Mouse (Mus musculus): ENCODE measurements at regions not wholly inside any gene's neighbourhood (a gene's known extent, or its start where the extent isn't known, plus 50 kb on each side); places are given as distances from the start of the nearest gene placed in this dataset.

- no peaks in the 10 kb centered on the region for H3K27me3 ChIP-seq (ENCODE audit: control insufficient read depth, insufficient read depth, low read length)
- no peak overlapping the region for H3K9ac ChIP-seq (ENCODE audit: low read length)
- no peaks in the 10 kb centered on the region for H3K9me3 ChIP-seq (replicated peaks; ENCODE audit: control insufficient read depth, low read length)
- 66% methylated on average over 11 of the region's 11 CpGs for WGBS
- no peak for ATAC-seq (replicated peaks; ENCODE audit: extremely low read depth, insufficient read depth, low FRiP score)
- H3K4me3 ChIP-seq (ENCODE audit: low read length), result no peak overlapping the region
- no peak overlapping the region for H3K27ac ChIP-seq (ENCODE audit: low read length)
- H3K36me3 ChIP-seq (ENCODE audit: control insufficient read depth, insufficient read depth), result no peaks in the 10 kb centered on the region
- H3K4me1 ChIP-seq (ENCODE audit: control insufficient read depth, insufficient read depth, low read length), result peaks cover 4% of the 10 kb centered on the region; the same call in 1 of the 2 replicates
- H3K4me2 ChIP-seq (ENCODE audit: low read depth, low read length), result no peak overlapping the region
Measured at GRCm38 (mm10) chr10:17038259-17039043, 684.6 kb upstream of the Cited2 start.

GRCm38 (mm10) chr10:17042090-17042489 is 680.9 kb upstream of the Cited2 start:
- WGBS, result 83% methylated on average over 1 of the region's 1 CpGs

GRCm38 (mm10) chr10:17042973-17043372 is 680.0 kb upstream of the Cited2 start:
- H3K27me3 ChIP-seq (ENCODE audit: control insufficient read depth, insufficient read depth, low read length), result no peaks in the 10 kb centered on the region
- ATAC-seq (replicated peaks; ENCODE audit: extremely low read depth, insufficient read depth, low FRiP score), result no peak
- no peak overlapping the region for H3K9ac ChIP-seq (ENCODE audit: low read length)
- H3K4me2 ChIP-seq (ENCODE audit: low read depth, low read length), result no peak overlapping the region
- H3K27ac ChIP-seq (ENCODE audit: low read length), result no peak overlapping the region
- H3K9me3 ChIP-seq (replicated peaks; ENCODE audit: control insufficient read depth, low read length), result no peaks in the 10 kb centered on the region
- 62% methylated on average over 3 of the region's 3 CpGs for WGBS
- H3K36me3 ChIP-seq (ENCODE audit: control insufficient read depth, insufficient read depth), result no peaks in the 10 kb centered on the region
- no peak overlapping the region for H3K4me3 ChIP-seq (ENCODE audit: low read length)
- no peaks in the 10 kb centered on the region for H3K4me1 ChIP-seq (ENCODE audit: control insufficient read depth, insufficient read depth, low read length)

More at GRCm38 (mm10) chr10:17042090-17042489, 680.9 kb upstream of the Cited2 start:
- no peak overlapping the region for H3K4me3 ChIP-seq (ENCODE audit: low read length)
- no peak overlapping the region for H3K4me2 ChIP-seq (ENCODE audit: low read depth, low read length)
- no peaks in the 10 kb centered on the region for H3K27me3 ChIP-seq (ENCODE audit: control insufficient read depth, insufficient read depth, low read length)
- H3K9me3 ChIP-seq (replicated peaks; ENCODE audit: control insufficient read depth, low read length), result no peaks in the 10 kb centered on the region
- no peak overlapping the region for H3K27ac ChIP-seq (ENCODE audit: low read length)
- H3K9ac ChIP-seq (ENCODE audit: low read length), result no peak overlapping the region
- no peaks in the 10 kb centered on the region for H3K4me1 ChIP-seq (ENCODE audit: control insufficient read depth, insufficient read depth, low read length)
- no peaks in the 10 kb centered on the region for H3K36me3 ChIP-seq (ENCODE audit: control insufficient read depth, insufficient read depth)
- ATAC-seq (replicated peaks; ENCODE audit: extremely low read depth, insufficient read depth, low FRiP score), result no peak

- no peak for ATAC-seq (replicated peaks; ENCODE audit: extremely low read depth, insufficient read depth, low FRiP score)
- no peaks in the 10 kb centered on the region for H3K27me3 ChIP-seq (ENCODE audit: control insufficient read depth, insufficient read depth, low read length)
- H3K4me1 ChIP-seq (ENCODE audit: control insufficient read depth, insufficient read depth, low read length), result no peaks in the 10 kb centered on the region
- H3K9me3 ChIP-seq (replicated peaks; ENCODE audit: control insufficient read depth, low read length), result no peaks in the 10 kb centered on the region
- no peak overlapping the region for H3K4me2 ChIP-seq (ENCODE audit: low read depth, low read length)
- WGBS, result 80% methylated on average over 5 of the region's 5 CpGs
- no peak overlapping the region for H3K9ac ChIP-seq (ENCODE audit: low read length)
- H3K4me3 ChIP-seq (ENCODE audit: low read length), result no peak overlapping the region
- H3K27ac ChIP-seq (ENCODE audit: low read length), result no peak overlapping the region
- H3K36me3 ChIP-seq (ENCODE audit: control insufficient read depth, insufficient read depth), result no peaks in the 10 kb centered on the region
Measured at GRCm38 (mm10) chr10:17046765-17047164, 676.3 kb upstream of the Cited2 start.

- no peak overlapping the region for H3K4me3 ChIP-seq (ENCODE audit: low read length)
- no peak for ATAC-seq (replicated peaks; ENCODE audit: extremely low read depth, insufficient read depth, low FRiP score)
- no peaks in the 10 kb centered on the region for H3K27me3 ChIP-seq (ENCODE audit: control insufficient read depth, insufficient read depth, low read length)
- H3K36me3 ChIP-seq (ENCODE audit: control insufficient read depth, insufficient read depth), result no peaks in the 10 kb centered on the region
- peaks cover 9% of the 10 kb centered on the region for H3K4me1 ChIP-seq (ENCODE audit: control insufficient read depth, insufficient read depth, low read length)
- H3K9ac ChIP-seq (ENCODE audit: low read length), result no peak overlapping the region
- H3K4me2 ChIP-seq (ENCODE audit: low read depth, low read length), result no peak overlapping the region
- 24% methylated on average over 1 of the region's 1 CpGs for WGBS
- H3K9me3 ChIP-seq (replicated peaks; ENCODE audit: control insufficient read depth, low read length), result no peaks in the 10 kb centered on the region
- peak overlapping the region; percentile 62 for H3K27ac ChIP-seq (ENCODE audit: low read length)
Measured at GRCm38 (mm10) chr10:17072906-17073305, 650.1 kb upstream of the Cited2 start.

- ATAC-seq (replicated peaks; ENCODE audit: extremely low read depth, insufficient read depth, low FRiP score), result no peak
- WGBS, result 74% methylated on average over 1 of the region's 1 CpGs
Measured at GRCm38 (mm10) chr10:17074013-17074401, 649.0 kb upstream of the Cited2 start.

GRCm38 (mm10) chr10:17074402-17075027 is 648.5 kb upstream of the Cited2 start:
- H3K27ac ChIP-seq (ENCODE audit: low read length), result peak overlapping the region; percentile 1; the same call in 1 of the 2 replicates
- 75% methylated on average over 6 of the region's 6 CpGs for WGBS
- peaks cover 9% of the 10 kb centered on the region for H3K4me1 ChIP-seq (ENCODE audit: control insufficient read depth, insufficient read depth, low read length)

More at GRCm38 (mm10) chr10:17074013-17074401, 649.0 kb upstream of the Cited2 start:
- no peaks in the 10 kb centered on the region for H3K9me3 ChIP-seq (replicated peaks; ENCODE audit: control insufficient read depth, low read length)
- no peaks in the 10 kb centered on the region for H3K36me3 ChIP-seq (ENCODE audit: control insufficient read depth, insufficient read depth)
- no peak overlapping the region for H3K4me3 ChIP-seq (ENCODE audit: low read length)
- peaks cover 9% of the 10 kb centered on the region for H3K4me1 ChIP-seq (ENCODE audit: control insufficient read depth, insufficient read depth, low read length)
- no peak overlapping the region for H3K9ac ChIP-seq (ENCODE audit: low read length)
- no peak overlapping the region for H3K4me2 ChIP-seq (ENCODE audit: low read depth, low read length)
- no peak overlapping the region; the same call in none of the 2 replicates for H3K27ac ChIP-seq (ENCODE audit: low read length)
- H3K27me3 ChIP-seq (ENCODE audit: control insufficient read depth, insufficient read depth, low read length), result no peaks in the 10 kb centered on the region

GRCm38 (mm10) chr10:17075147-17075546 is 647.9 kb upstream of the Cited2 start:
- Histone ChIP-seq H3K4me3 (ENCODE audit: low read length) (no peak overlapping the region), H3K36me3 (ENCODE audit: control insufficient read depth, insufficient read depth) (no peaks in the 10 kb centered on the region), H3K4me2 (ENCODE audit: low read depth, low read length) (no peak overlapping the region), H3K9me3 (replicated peaks; ENCODE audit: control insufficient read depth, low read length) (no peaks in the 10 kb centered on the region), H3K27ac (ENCODE audit: low read length) (no peak overlapping the region), H3K9ac (ENCODE audit: low read length) (no peak overlapping the region), H3K27me3 (ENCODE audit: control insufficient read depth, insufficient read depth, low read length) (no peaks in the 10 kb centered on the region), H3K4me1 (ENCODE audit: control insufficient read depth, insufficient read depth, low read length) (peaks cover 9% of the 10 kb centered on the region)
- WGBS, result 64% methylated on average over 4 of the region's 4 CpGs
- ATAC-seq (replicated peaks; ENCODE audit: extremely low read depth, insufficient read depth, low FRiP score), result no peak

More at GRCm38 (mm10) chr10:17074402-17075027, 648.5 kb upstream of the Cited2 start:
- Histone ChIP-seq H3K9me3 (replicated peaks; ENCODE audit: control insufficient read depth, low read length) (no peaks in the 10 kb centered on the region), H3K27me3 (ENCODE audit: control insufficient read depth, insufficient read depth, low read length) (no peaks in the 10 kb centered on the region), H3K36me3 (ENCODE audit: control insufficient read depth, insufficient read depth) (no peaks in the 10 kb centered on the region), H3K4me3 (ENCODE audit: low read length) (no peak overlapping the region), H3K9ac (ENCODE audit: low read length) (no peak overlapping the region), H3K4me2 (ENCODE audit: low read depth, low read length) (no peak overlapping the region)
- ATAC-seq (replicated peaks; ENCODE audit: extremely low read depth, insufficient read depth, low FRiP score), result no peak

GRCm38 (mm10) chr10:17075576-17075975 is 647.4 kb upstream of the Cited2 start:
- H3K9me3 ChIP-seq (replicated peaks; ENCODE audit: control insufficient read depth, low read length), result no peaks in the 10 kb centered on the region
- H3K36me3 ChIP-seq (ENCODE audit: control insufficient read depth, insufficient read depth), result no peaks in the 10 kb centered on the region
- H3K27me3 ChIP-seq (ENCODE audit: control insufficient read depth, insufficient read depth, low read length), result no peaks in the 10 kb centered on the region
- H3K9ac ChIP-seq (ENCODE audit: low read length), result no peak overlapping the region
- H3K27ac ChIP-seq (ENCODE audit: low read length), result no peak overlapping the region
- 59% methylated on average over 2 of the region's 2 CpGs for WGBS
- no peak overlapping the region for H3K4me3 ChIP-seq (ENCODE audit: low read length)
- no peak overlapping the region for H3K4me2 ChIP-seq (ENCODE audit: low read depth, low read length)
- H3K4me1 ChIP-seq (ENCODE audit: control insufficient read depth, insufficient read depth, low read length), result peaks cover 9% of the 10 kb centered on the region
- ATAC-seq (replicated peaks; ENCODE audit: extremely low read depth, insufficient read depth, low FRiP score), result no peak
